Mouse (Mus musculus) cerebellum, adult 2 months (tissue): ENCODE measurements around the gene Socs3.

Experiments used
- CTCF ChIP-seq: fragments of 200-500 bp; IDR thresholded peaks from 2 replicates; pipeline ENCODE4 v1.5.1; 2011; ENCODE audit warnings: low read depth, mild to moderate bottlenecking, control low read depth, low read length, moderate library complexity, borderline replicate concordance; ENCODE audit not compliant: insufficient read depth
- POLR2A ChIP-seq: fragments of 200-500 bp; IDR thresholded peaks from 2 replicates; pipeline ENCODE4 v1.6.1; 2011; ENCODE audit warnings: low read length, control low read depth, borderline replicate concordance; ENCODE audit not compliant: insufficient read depth

DNA sequence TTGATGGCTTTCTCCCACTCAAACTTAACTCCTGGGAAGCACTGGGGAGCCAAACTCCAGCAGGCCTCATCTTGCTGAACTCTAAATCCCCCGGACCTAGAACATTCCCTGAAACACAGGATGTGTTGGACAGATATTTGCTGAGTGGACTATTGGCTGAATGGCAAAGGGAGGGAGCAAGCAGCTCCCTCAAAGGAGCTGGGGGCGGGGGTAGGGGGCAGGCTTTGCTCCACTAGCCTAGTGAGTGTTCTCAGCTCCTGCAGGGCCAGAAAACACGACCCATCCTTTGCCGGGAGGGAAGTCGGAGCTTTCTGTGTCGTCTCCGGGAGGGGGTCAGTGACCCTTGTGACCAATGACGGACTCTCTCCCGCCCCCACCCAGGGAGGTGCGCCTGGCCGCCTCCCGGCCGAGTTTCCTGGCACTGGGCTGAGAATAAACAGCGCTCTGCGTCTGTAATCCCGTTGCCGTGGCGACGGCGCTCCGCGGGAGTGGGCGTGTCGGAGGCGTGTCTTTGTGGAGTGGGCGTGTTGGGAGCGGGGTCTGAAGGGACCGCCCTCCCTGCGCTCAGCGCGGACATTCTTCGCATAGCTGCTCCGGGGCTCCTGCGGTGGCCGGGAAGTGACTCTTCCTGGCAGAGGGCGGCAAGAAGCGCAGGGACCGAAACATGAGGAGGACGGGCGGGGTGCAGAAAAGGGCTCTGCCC is 6.6 kb downstream of the Socs3 start:
- TF ChIP-seq POLR2A, result no peak
- no peak for TF ChIP-seq CTCF
